Mouse (Mus musculus) limb, embryonic 12.5 days (tissue): ENCODE data around the gene Clcnka. TPM values are rescaled to one million over a fixed set of nuclear protein-coding genes. Genes with fewer than 3 reads are reported as not detected.

ENCODE experiments used
- ATAC-seq: fragments of 200-750 bp; cut with Nextera tagmentation; 2 replicates; pipeline ENCODE4 v1.8.0; 2017; ENCODE audit warnings: low read depth, moderate TSS enrichment; ENCODE audit not compliant: insufficient number of reproducible peaks, insufficient read depth, low FRiP score, low TSS enrichment
- H3K27ac ChIP-seq: fragments of 300-500 bp; sonication (generic); 2 replicates; pipeline ENCODE4 v1.5.1; 2016; ENCODE audit warnings: mild to moderate bottlenecking, moderate library complexity
- H3K27me3 ChIP-seq: fragments of 300-500 bp; sonication (generic); 2 replicates; pipeline ENCODE4 v1.6.1; 2016; ENCODE audit warnings: mild to moderate bottlenecking, moderate library complexity
- H3K36me3 ChIP-seq: fragments of 300-500 bp; sonication (generic); 2 replicates; pipeline ENCODE4 v1.6.1; 2016; ENCODE audit warnings: mild to moderate bottlenecking, moderate library complexity
- H3K4me1 ChIP-seq: fragments of 300-500 bp; sonication (generic); replicated peaks from 2 replicates; pipeline ENCODE4 v1.6.1; 2016
- H3K4me2 ChIP-seq: fragments of 300-500 bp; sonication (generic); 2 replicates; pipeline ENCODE4 v1.6.1; 2016; ENCODE audit warnings: mild to moderate bottlenecking, moderate library complexity
- H3K4me3 ChIP-seq: fragments of 300-500 bp; sonication (generic); replicated peaks from 2 replicates; pipeline ENCODE4 v1.5.1; 2016; ENCODE audit warnings: mild to moderate bottlenecking
- H3K9ac ChIP-seq: fragments of 300-500 bp; sonication (generic); replicated peaks from 2 replicates; pipeline ENCODE4 v1.6.1; 2016; ENCODE audit warnings: mild to moderate bottlenecking, moderate library complexity
- H3K9me3 ChIP-seq: fragments of 300-500 bp; sonication (generic); 2 replicates; pipeline ENCODE4 v1.6.1; 2016; ENCODE audit warnings: mild to moderate bottlenecking, moderate library complexity
- WGBS: fragments of 180-500 bp; shearing (Covaris S2); methylation state at CpG from one replicate; pipeline ENCODE4 v1.1.7; 2016; 5-methylcytosine and 5-hydroxymethylcytosine counted together
- polyA plus RNA-seq: library from polyadenylated mRNA; unstranded; fragments of >200 nt; fragmentation: Nextera tagmentation; extraction: Ambion mirVana; gene quantifications from 2 replicates; pipeline ENCODE4 v1.2.1, GENCODE M21; 2016

The Clcnka gene
- 0.46 and 0.51 TPM in 2 replicates for polyA plus RNA-seq

GRCm38 (mm10) chr4:141398545-141398944 is at the start of gene Clcnka:
Clcnka (minus strand) TSS chr4:141398724.
- no peaks in the 10 kb centered on the region for H3K36me3 ChIP-seq
- 53% methylated on average over 12 of the region's 12 CpGs for WGBS
- no peak within 1 kb of the TSS for H3K4me3 ChIP-seq
- H3K9me3 ChIP-seq, result no peaks in the 10 kb centered on the region
- ATAC-seq, result no peak
- 0 out of 2 replicates have a peak within 1 kb of the TSS, but pooled peaks have one; percentile 1 for H3K4me2 ChIP-seq
- H3K27me3 ChIP-seq, result peaks cover 20% of the 10 kb centered on the region
- no peak within 1 kb of the TSS for H3K9ac ChIP-seq
- H3K27ac ChIP-seq, result no peak within 1 kb of the TSS
- H3K4me1 ChIP-seq, result peaks cover 18% of the 10 kb centered on the region

GRCm38 (mm10) chr4:141446211-141446610 is 47.7 kb upstream of the Clcnka start:
- Histone ChIP-seq H3K36me3 (peaks cover 49% of the 10 kb centered on the region), H3K4me3 (no peak overlapping the region), H3K4me1 (peaks cover 17% of the 10 kb centered on the region), H3K27ac (no peak overlapping the region), H3K9ac (no peak overlapping the region), H3K27me3 (no peaks in the 10 kb centered on the region), H3K9me3 (no peaks in the 10 kb centered on the region), H3K4me2 (peak overlapping the region; percentile 90; the same call in 1 of the 2 replicates)
- ATAC-seq, result no peak
- 74% methylated on average over 7 of the region's 7 CpGs for WGBS

- Histone ChIP-seq H3K9me3 (no peaks in the 10 kb centered on the region), H3K27me3 (no peaks in the 10 kb centered on the region), H3K4me3 (peak overlapping the region; percentile 100), H3K36me3 (peaks cover 40% of the 10 kb centered on the region), H3K9ac (peak overlapping the region; percentile 95), H3K4me1 (peaks cover 17% of the 10 kb centered on the region), H3K4me2 (peak overlapping the region; percentile 90), H3K27ac (peak overlapping the region; percentile 84; the same call in 1 of the 2 replicates)
- 0 out of 2 replicates have a peak, but pooled peaks have one; percentile 8 for ATAC-seq
- WGBS, result 15% methylated on average over 14 of the region's 14 CpGs
Observed at GRCm38 (mm10) chr4:141445328-141445720, 46.8 kb upstream of the Clcnka start.

- WGBS, result under 1% methylated on average over 79 of the region's 102 CpGs
- Histone ChIP-seq H3K27me3 (no peaks in the 10 kb centered on the region), H3K36me3 (peaks cover 34% of the 10 kb centered on the region), H3K4me3 (peak within 1 kb of the TSS; percentile 100), H3K27ac (peak within 1 kb of the TSS; percentile 84), H3K4me1 (peaks cover 17% of the 10 kb centered on the region), H3K9ac (peak within 1 kb of the TSS; percentile 95), H3K4me2 (peak within 1 kb of the TSS; percentile 90), H3K9me3 (no peaks in the 10 kb centered on the region)
- peak; percentile 84 for ATAC-seq
Observed at GRCm38 (mm10) chr4:141444451-141445327, 46.2 kb upstream of the Clcnka start, which contains the start of gene Zbtb17. Zbtb17 (plus strand) TSS chr4:141444654.

GRCm38 (mm10) chr4:141443641-141444429 is 45.3 kb upstream of the Clcnka start:
- Histone ChIP-seq H3K9ac (peak overlapping the region; percentile 95), H3K4me2 (peak overlapping the region; percentile 90), H3K27me3 (no peaks in the 10 kb centered on the region), H3K4me3 (peak overlapping the region; percentile 100), H3K4me1 (peaks cover 17% of the 10 kb centered on the region), H3K9me3 (no peaks in the 10 kb centered on the region), H3K27ac (no peak overlapping the region), H3K36me3 (peaks cover 27% of the 10 kb centered on the region)
- whole genome bisulfite sequencing, result 53% methylated on average over 11 of the region's 11 CpGs
- ATAC-seq, result no peak

GRCm38 (mm10) chr4:141440877-141441276 is 42.4 kb upstream of the Clcnka start:
- Histone ChIP-seq H3K4me1 (peaks cover 13% of the 10 kb centered on the region), H3K4me3 (no peak overlapping the region), H3K4me2 (no peak overlapping the region), H3K9me3 (no peaks in the 10 kb centered on the region), H3K36me3 (no peaks in the 10 kb centered on the region), H3K27ac (no peak overlapping the region), H3K9ac (no peak overlapping the region), H3K27me3 (no peaks in the 10 kb centered on the region)
- no peak for ATAC-seq

GRCm38 (mm10) chr4:141439083-141439803 is 40.7 kb upstream of the Clcnka start:
- Histone ChIP-seq H3K4me2 (no peak overlapping the region), H3K9me3 (no peaks in the 10 kb centered on the region), H3K4me3 (no peak overlapping the region), H3K27me3 (no peaks in the 10 kb centered on the region), H3K4me1 (peaks cover 4% of the 10 kb centered on the region; the same call in 1 of the 2 replicates), H3K27ac (no peak overlapping the region), H3K9ac (no peak overlapping the region), H3K36me3 (no peaks in the 10 kb centered on the region)
- 84% methylated on average over 12 of the region's 12 CpGs for WGBS
- no peak for ATAC-seq

- 63% methylated on average over 1 of the region's 1 CpGs for WGBS
- Histone ChIP-seq H3K27me3 (no peaks in the 10 kb centered on the region), H3K27ac (no peak within 1 kb of the TSS), H3K9ac (no peak within 1 kb of the TSS), H3K36me3 (no peaks in the 10 kb centered on the region), H3K4me3 (no peak within 1 kb of the TSS), H3K4me1 (no peaks in the 10 kb centered on the region), H3K9me3 (no peaks in the 10 kb centered on the region), H3K4me2 (no peak within 1 kb of the TSS)
- no peak for ATAC-seq
Observed at GRCm38 (mm10) chr4:141435974-141436373, 37.5 kb upstream of the Clcnka start, which contains the start of gene Srarp. Srarp (minus strand) TSS chr4:141436105.

- 81% methylated on average over 18 of the region's 18 CpGs for WGBS
- Histone ChIP-seq H3K27me3 (no peaks in the 10 kb centered on the region), H3K9ac (no peak overlapping the region), H3K4me2 (no peak overlapping the region), H3K9me3 (no peaks in the 10 kb centered on the region), H3K4me1 (no peaks in the 10 kb centered on the region), H3K36me3 (no peaks in the 10 kb centered on the region), H3K27ac (no peak overlapping the region), H3K4me3 (no peak overlapping the region)
- ATAC-seq, result no peak
Observed at GRCm38 (mm10) chr4:141433191-141433590, 34.7 kb upstream of the Clcnka start.

GRCm38 (mm10) chr4:141432666-141433065 is 34.1 kb upstream of the Clcnka start:
- Histone ChIP-seq H3K4me2 (no peak overlapping the region), H3K27me3 (no peaks in the 10 kb centered on the region; the same call in 1 of the 2 replicates), H3K4me3 (no peak overlapping the region), H3K27ac (no peak overlapping the region), H3K36me3 (no peaks in the 10 kb centered on the region), H3K9me3 (no peaks in the 10 kb centered on the region), H3K9ac (no peak overlapping the region), H3K4me1 (no peaks in the 10 kb centered on the region)
- ATAC-seq, result no peak
- 68% methylated on average over 14 of the region's 14 CpGs for WGBS
